Mouse (Mus musculus) kidney, adult 8-10 months (tissue): ENCODE results near the gene Usp15.
A peak's percentile ranks its signal among the peaks of the same experiment; 100 is the strongest.
"Not testable (repeated sequence)": the region's sequence is repeated elsewhere in the genome, so short reads cannot be mapped to it uniquely, and the experiment has no call there.

Source experiments
- DNase-seq, 2 experiments: peaks; one replicate each; pipeline ENCODE4 v3.0.0; 2022

Gene Usp15

GRCm38 (mm10) chr10:123196835-123197559, at the start of gene Usp15:
Gene Usp15 (minus strand): TSS chr10:123196995.
- peak; percentile 89 to 93 for DNase-seq

- DNase-seq = no peak
Measured at GRCm38 (mm10) chr10:123229420-123229819, 32.6 kb upstream of the Usp15 start.

GRCm38 (mm10) chr10:123222785-123223184, 26.0 kb upstream of the Usp15 start:
- DNase-seq = no peak

- DNase-seq = no peak
Measured at GRCm38 (mm10) chr10:123209517-123209916, 12.7 kb upstream of the Usp15 start.

GRCm38 (mm10) chr10:123208336-123208735, 11.5 kb upstream of the Usp15 start:
- no peak for DNase-seq

- no peak for DNase-seq
Measured at GRCm38 (mm10) chr10:123206074-123206473, 9.3 kb upstream of the Usp15 start.

- DNase-seq = not testable (repeated sequence)
Measured at GRCm38 (mm10) chr10:123205364-123205763, 8.6 kb upstream of the Usp15 start.

GRCm38 (mm10) chr10:123201981-123202758, 5.4 kb upstream of the Usp15 start:
- no peak for DNase-seq

GRCm38 (mm10) chr10:123201436-123201835, 4.6 kb upstream of the Usp15 start:
- DNase-seq = no peak

- no peak for DNase-seq
Measured at GRCm38 (mm10) chr10:123200996-123201395, 4.2 kb upstream of the Usp15 start.

GRCm38 (mm10) chr10:123200320-123200659, 3.5 kb upstream of the Usp15 start:
- no peak for DNase-seq

- no peak for DNase-seq
Measured at GRCm38 (mm10) chr10:123199615-123200319, 3.0 kb upstream of the Usp15 start.

GRCm38 (mm10) chr10:123199119-123199518, 2.3 kb upstream of the Usp15 start:
- DNase-seq = no peak

- no peak for DNase-seq
Measured at GRCm38 (mm10) chr10:123198183-123198582, 1.4 kb upstream of the Usp15 start.

GRCm38 (mm10) chr10:123195961-123196834, 597 bp downstream of the Usp15 start:
- peak; percentile 10 to 16 for DNase-seq

GRCm38 (mm10) chr10:123195501-123195900, 1.3 kb downstream of the Usp15 start:
- no peak for DNase-seq

- DNase-seq = no peak
Measured at GRCm38 (mm10) chr10:123191038-123191437, 5.8 kb downstream of the Usp15 start.

GRCm38 (mm10) chr10:123187337-123187736, 9.5 kb downstream of the Usp15 start:
- no peak for DNase-seq

- no peak for DNase-seq
Measured at GRCm38 (mm10) chr10:123185907-123186306, 10.9 kb downstream of the Usp15 start.

- no peak for DNase-seq
Measured at GRCm38 (mm10) chr10:123183743-123184142, 13.1 kb downstream of the Usp15 start.

- peak; percentile 34 to 44 for DNase-seq
Measured at GRCm38 (mm10) chr10:123183243-123183642, 13.6 kb downstream of the Usp15 start.

- DNase-seq = no peak
Measured at GRCm38 (mm10) chr10:123182391-123182790, 14.4 kb downstream of the Usp15 start.

- no peak for DNase-seq
Measured at GRCm38 (mm10) chr10:123175771-123176170, 21.0 kb downstream of the Usp15 start.
